Mouse (Mus musculus) liver, adult 2 months (tissue): ENCODE measurements at regions not wholly inside any gene's neighbourhood (a gene's known extent, or its start where the extent isn't known, plus 50 kb on each side); places are given as distances from the start of the nearest gene placed in this dataset.

Experiments
- CTCF ChIP-seq: fragments of 200-500 bp; IDR thresholded peaks from 2 replicates; pipeline ENCODE4 v1.5.1; 2011; ENCODE audit warnings: low read depth, low read length, control low read depth
- POLR2A ChIP-seq: fragments of 200-500 bp; IDR thresholded peaks from 2 replicates; pipeline ENCODE4 v1.6.1; 2011; ENCODE audit warnings: low read length, control low read depth; ENCODE audit not compliant: insufficient read depth; ENCODE audit errors: extremely low read depth

DNA sequence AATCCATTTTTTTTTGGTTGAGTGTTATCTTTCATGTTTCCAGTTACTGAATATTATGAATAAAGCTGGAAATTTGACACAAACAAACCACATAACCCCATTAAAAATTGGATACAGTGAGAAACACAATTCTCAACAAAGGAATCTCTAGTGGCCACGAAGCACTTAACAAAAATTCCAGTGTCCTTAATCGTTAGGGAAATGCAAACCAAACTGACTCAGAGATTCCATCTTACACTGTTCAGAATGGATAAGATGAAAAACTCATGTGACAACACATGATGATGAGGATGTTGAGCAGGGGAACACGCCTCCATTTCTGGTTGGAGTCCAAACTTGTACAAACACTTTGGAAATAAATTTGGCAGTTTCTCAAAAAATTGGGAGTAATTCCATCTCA is 57.3 kb downstream of the Tktl2 start:
- TF ChIP-seq CTCF (no peak), POLR2A (no peak)
